Mouse (Mus musculus) cortical plate, adult 2 months (tissue): Measurements from ENCODE around the gene Slc25a38. TPM values are rescaled to one million over a fixed set of nuclear protein-coding genes. Genes with fewer than 3 reads are reported as not detected.

Experiments used
- H3K27ac ChIP-seq: fragments of 200-500 bp; 2 replicates; pipeline ENCODE4 v1.5.1; 2012; ENCODE audit warnings: low read length, control low read depth, inconsistent platforms; ENCODE audit not compliant: insufficient read depth
- H3K4me1 ChIP-seq: fragments of 200-500 bp; 2 replicates; pipeline ENCODE4 v1.6.1; 2011; ENCODE audit warnings: low read length; ENCODE audit not compliant: control insufficient read depth, insufficient read depth
- H3K4me3 ChIP-seq: fragments of 200-500 bp; 2 replicates; pipeline ENCODE4 v1.5.1; 2011; ENCODE audit warnings: mild to moderate bottlenecking, low read length, control low read depth; ENCODE audit not compliant: insufficient read depth
- CTCF ChIP-seq: fragments of 200-500 bp; IDR thresholded peaks from 2 replicates; pipeline ENCODE4 v1.5.1; 2011; ENCODE audit warnings: mild to moderate bottlenecking, control low read depth, low read length; ENCODE audit not compliant: insufficient read depth; ENCODE audit errors: extremely low read depth
- POLR2A ChIP-seq: fragments of 200-500 bp; IDR thresholded peaks from 2 replicates; pipeline ENCODE4 v1.6.1; 2011; ENCODE audit warnings: mild to moderate bottlenecking, low read length, control low read depth; ENCODE audit not compliant: insufficient read depth; ENCODE audit errors: extremely low read depth
- polyA plus RNA-seq: library from polyadenylated mRNA; depleted of rRNA; stranded (reverse); fragments of >200 nt; gene quantifications from 2 replicates; pipeline ENCODE4 v1.2.3, GENCODE M21; 2012

The Slc25a38 gene
- polyA plus RNA-seq, 1 experiment: 23.3 TPM

- Histone ChIP-seq H3K4me1 (no peaks in the 10 kb centered on the region), H3K4me3 (no peak overlapping the region), H3K27ac (no peak overlapping the region)
- no peak for TF ChIP-seq CTCF
- no peak for TF ChIP-seq POLR2A
Observed at GRCm38 (mm10) chr9:120080546-120081108, 29.5 kb upstream of the Slc25a38 start.

- no peak overlapping the region for H3K4me3 ChIP-seq
- no peaks in the 10 kb centered on the region for H3K4me1 ChIP-seq
- TF ChIP-seq POLR2A: no peak
- TF ChIP-seq CTCF: 0 out of 2 replicates have a peak, but pooled peaks have one; percentile 0
- H3K27ac ChIP-seq: no peak overlapping the region
Observed at GRCm38 (mm10) chr9:120081247-120081646, 28.9 kb upstream of the Slc25a38 start.

GRCm38 (mm10) chr9:120081967-120082366 is 28.2 kb upstream of the Slc25a38 start:
- TF ChIP-seq CTCF (no peak), POLR2A (no peak)
- H3K27ac ChIP-seq: no peak overlapping the region
- H3K4me3 ChIP-seq: no peak overlapping the region

GRCm38 (mm10) chr9:120082691-120083090 is 27.5 kb upstream of the Slc25a38 start:
- no peaks in the 10 kb centered on the region for H3K4me1 ChIP-seq
- TF ChIP-seq POLR2A (no peak), CTCF (no peak)
- no peak overlapping the region for H3K4me3 ChIP-seq
- H3K27ac ChIP-seq: no peak overlapping the region

More at GRCm38 (mm10) chr9:120081967-120082366, 28.2 kb upstream of the Slc25a38 start:
- no peaks in the 10 kb centered on the region for H3K4me1 ChIP-seq

- H3K4me3 ChIP-seq: no peak overlapping the region
- TF ChIP-seq CTCF (no peak), POLR2A (no peak)
Observed at GRCm38 (mm10) chr9:120083158-120083894, 26.8 kb upstream of the Slc25a38 start.

GRCm38 (mm10) chr9:120084406-120084805 is 25.8 kb upstream of the Slc25a38 start:
- TF ChIP-seq POLR2A: no peak
- TF ChIP-seq CTCF: no peak
- no peak overlapping the region for H3K4me3 ChIP-seq
- H3K27ac ChIP-seq: no peak overlapping the region
- no peaks in the 10 kb centered on the region for H3K4me1 ChIP-seq

More at GRCm38 (mm10) chr9:120083158-120083894, 26.8 kb upstream of the Slc25a38 start:
- Histone ChIP-seq H3K4me1 (no peaks in the 10 kb centered on the region), H3K27ac (no peak overlapping the region)

GRCm38 (mm10) chr9:120089125-120089524 is 21.0 kb upstream of the Slc25a38 start:
- Histone ChIP-seq H3K4me3 (no peak overlapping the region), H3K4me1 (no peaks in the 10 kb centered on the region)
- no peak for TF ChIP-seq CTCF
- TF ChIP-seq POLR2A: no peak

GRCm38 (mm10) chr9:120091086-120091485 is 19.1 kb upstream of the Slc25a38 start:
- no peak overlapping the region for H3K27ac ChIP-seq
- H3K4me1 ChIP-seq: no peaks in the 10 kb centered on the region
- H3K4me3 ChIP-seq: no peak overlapping the region
- no peak for TF ChIP-seq POLR2A
- no peak for TF ChIP-seq CTCF

More at GRCm38 (mm10) chr9:120089125-120089524, 21.0 kb upstream of the Slc25a38 start:
- H3K27ac ChIP-seq: no peak overlapping the region

- Histone ChIP-seq H3K27ac (no peak within 1 kb of the TSS), H3K4me1 (no peaks in the 10 kb centered on the region), H3K4me3 (no peak within 1 kb of the TSS)
- TF ChIP-seq POLR2A: no peak
- no peak for TF ChIP-seq CTCF
Observed at GRCm38 (mm10) chr9:120091696-120092238, 18.4 kb upstream of the Slc25a38 start, which contains the start of gene Ccr8. Gene Ccr8, plus strand, starts transcription at chr9:120092114.
